Mouse (Mus musculus) embryonic facial prominence, embryonic 13.5 days (tissue): Measurements from ENCODE around the gene Gpatch8. TPM values are rescaled to one million over a fixed set of nuclear protein-coding genes. Genes with fewer than 3 reads are reported as not detected.
A peak's percentile ranks its signal among the peaks of the same experiment; 100 is the strongest.

Experiments used
- ATAC-seq: fragments of 200-750 bp; cut with Nextera tagmentation; 2 replicates; pipeline ENCODE4 v1.8.0; 2017; ENCODE audit warnings: low read depth; ENCODE audit not compliant: insufficient number of reproducible peaks, insufficient read depth, low FRiP score, low TSS enrichment
- H3K27ac ChIP-seq: fragments of 300-500 bp; sonication (generic); 2 replicates; pipeline ENCODE4 v1.5.1; 2015; ENCODE audit warnings: moderate library complexity, mild to moderate bottlenecking, inconsistent platforms
- H3K27me3 ChIP-seq: fragments of 300-500 bp; sonication (generic); 2 replicates; pipeline ENCODE4 v1.6.1; 2015; ENCODE audit warnings: mild to moderate bottlenecking, inconsistent platforms
- H3K36me3 ChIP-seq: fragments of 300-500 bp; sonication (generic); 2 replicates; pipeline ENCODE4 v1.6.1; 2015; ENCODE audit warnings: mild to moderate bottlenecking, inconsistent platforms
- H3K4me1 ChIP-seq: fragments of 300-500 bp; sonication (generic); 2 replicates; pipeline ENCODE4 v1.6.1; 2015; ENCODE audit warnings: inconsistent platforms
- H3K4me2 ChIP-seq: fragments of 300-500 bp; sonication (generic); 2 replicates; pipeline ENCODE4 v1.6.1; 2015; ENCODE audit warnings: moderate library complexity, mild to moderate bottlenecking, inconsistent platforms
- H3K4me3 ChIP-seq: fragments of 300-500 bp; sonication (generic); 2 replicates; pipeline ENCODE4 v1.5.1; 2015; ENCODE audit warnings: mild to moderate bottlenecking, inconsistent platforms
- H3K9ac ChIP-seq: fragments of 300-500 bp; sonication (generic); 2 replicates; pipeline ENCODE4 v1.6.1; 2015; ENCODE audit warnings: mild to moderate bottlenecking, inconsistent platforms
- H3K9me3 ChIP-seq: fragments of 300-500 bp; sonication (generic); 2 replicates; pipeline ENCODE4 v1.6.1; 2016; ENCODE audit warnings: inconsistent platforms
- WGBS: fragments of 180-500 bp; shearing (Covaris S2); methylation state at CpG from one replicate; pipeline ENCODE4 v1.1.7; 2015; ENCODE audit warnings: mixed read lengths; 5-methylcytosine and 5-hydroxymethylcytosine counted together
- polyA plus RNA-seq: library from polyadenylated mRNA; unstranded; fragments of >200 nt; fragmentation: Nextera tagmentation; extraction: Ambion mirVana; gene quantifications from 2 replicates; pipeline ENCODE4 v1.2.1, GENCODE M21; 2015

Gpatch8 gene
- 84.0 and 84.7 TPM in 2 replicates for polyA plus RNA-seq

DNA sequence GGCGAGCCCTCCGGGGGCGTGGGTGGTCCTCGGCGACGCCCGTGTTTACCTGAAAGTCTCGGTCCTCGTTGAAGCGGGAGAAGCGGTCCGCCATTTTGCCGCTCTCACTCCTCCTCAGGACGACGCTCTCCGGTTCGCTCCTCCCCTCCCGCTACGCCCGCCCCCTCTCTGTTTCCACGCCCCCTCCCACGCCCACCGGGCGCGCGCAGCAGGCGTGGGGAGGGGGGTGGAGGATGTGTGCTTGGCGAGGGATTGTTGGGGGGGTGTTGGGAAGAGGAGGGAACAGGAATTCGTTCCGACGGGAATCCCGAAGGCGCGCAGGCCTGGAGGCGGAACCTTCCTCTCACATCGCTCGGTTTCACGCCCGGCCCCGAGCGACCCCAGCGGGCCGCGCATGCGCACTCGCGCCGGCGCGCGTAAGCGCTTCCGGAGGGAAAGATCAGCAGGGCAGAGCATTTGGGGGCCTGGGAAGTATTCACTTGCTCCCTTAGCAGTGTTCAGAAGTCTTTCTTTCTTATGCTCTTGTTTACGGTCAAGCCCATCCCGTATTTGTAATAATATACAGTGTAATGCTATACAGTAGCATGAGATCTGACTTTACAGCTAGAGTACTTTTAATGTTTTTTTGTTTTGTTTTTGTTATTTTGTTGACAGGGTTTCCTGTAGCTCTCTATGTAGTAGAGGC is at the start of gene Gpatch8:
Gpatch8 (minus strand) TSS at position 362 of the 685 bp plus-strand sequence.
- H3K27ac ChIP-seq = peak within 1 kb of the TSS; percentile 94
- H3K9me3 ChIP-seq = no peaks in the 10 kb centered on the region
- ATAC-seq = peak; percentile 97

DNA sequence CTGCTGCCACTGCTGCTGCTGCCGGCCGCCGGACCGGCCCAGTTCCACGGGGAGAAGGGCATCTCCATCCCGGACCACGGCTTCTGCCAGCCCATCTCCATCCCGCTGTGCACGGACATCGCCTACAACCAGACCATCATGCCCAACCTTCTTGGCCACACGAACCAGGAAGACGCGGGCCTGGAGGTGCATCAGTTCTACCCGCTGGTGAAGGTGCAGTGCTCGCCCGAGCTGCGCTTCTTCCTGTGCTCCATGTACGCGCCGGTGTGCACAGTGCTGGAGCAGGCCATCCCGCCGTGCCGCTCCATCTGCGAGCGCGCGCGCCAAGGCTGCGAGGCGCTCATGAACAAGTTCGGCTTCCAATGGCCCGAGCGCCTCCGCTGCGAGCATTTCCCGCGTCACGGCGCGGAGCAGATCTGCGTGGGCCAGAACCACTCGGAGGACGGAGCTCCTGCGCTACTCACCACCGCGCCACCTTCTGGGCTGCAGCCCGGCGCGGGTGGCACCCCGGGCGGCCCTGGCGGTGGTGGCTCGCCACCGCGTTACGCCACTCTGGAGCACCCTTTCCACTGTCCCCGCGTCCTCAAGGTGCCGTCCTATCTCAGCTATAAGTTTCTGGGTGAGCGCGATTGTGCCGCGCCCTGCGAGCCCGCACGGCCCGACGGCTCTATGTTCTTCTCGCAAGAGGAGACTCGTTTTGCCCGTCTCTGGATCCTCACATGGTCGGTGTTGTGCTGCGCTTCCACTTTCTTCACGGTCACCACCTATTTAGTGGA is 48.8 kb upstream of the Gpatch8 start:
- Histone ChIP-seq H3K9me3 (no peaks in the 10 kb centered on the region), H3K9ac (peak overlapping the region; percentile 100), H3K27me3 (no peaks in the 10 kb centered on the region), H3K36me3 (peaks cover 17% of the 10 kb centered on the region), H3K4me2 (peak overlapping the region; percentile 78), H3K4me1 (peaks cover 37% of the 10 kb centered on the region), H3K4me3 (peak overlapping the region; percentile 95), H3K27ac (peak overlapping the region; percentile 100)
- peak; percentile 27; the same call in 1 of the 2 replicates for ATAC-seq
- WGBS = under 1% methylated on average over 74 of the region's 74 CpGs

More for the DNA sequence above, at the start of gene Gpatch8:
- H3K4me1 ChIP-seq = peaks cover 28% of the 10 kb centered on the region
- H3K27me3 ChIP-seq = no peaks in the 10 kb centered on the region
- under 1% methylated on average over 48 of the region's 55 CpGs for WGBS
- peak within 1 kb of the TSS; percentile 100 for H3K4me3 ChIP-seq
- peaks cover 5% of the 10 kb centered on the region; the same call in 1 of the 2 replicates for H3K36me3 ChIP-seq
- H3K4me2 ChIP-seq = peak within 1 kb of the TSS; percentile 64
- H3K9ac ChIP-seq = peak within 1 kb of the TSS; percentile 99

DNA sequence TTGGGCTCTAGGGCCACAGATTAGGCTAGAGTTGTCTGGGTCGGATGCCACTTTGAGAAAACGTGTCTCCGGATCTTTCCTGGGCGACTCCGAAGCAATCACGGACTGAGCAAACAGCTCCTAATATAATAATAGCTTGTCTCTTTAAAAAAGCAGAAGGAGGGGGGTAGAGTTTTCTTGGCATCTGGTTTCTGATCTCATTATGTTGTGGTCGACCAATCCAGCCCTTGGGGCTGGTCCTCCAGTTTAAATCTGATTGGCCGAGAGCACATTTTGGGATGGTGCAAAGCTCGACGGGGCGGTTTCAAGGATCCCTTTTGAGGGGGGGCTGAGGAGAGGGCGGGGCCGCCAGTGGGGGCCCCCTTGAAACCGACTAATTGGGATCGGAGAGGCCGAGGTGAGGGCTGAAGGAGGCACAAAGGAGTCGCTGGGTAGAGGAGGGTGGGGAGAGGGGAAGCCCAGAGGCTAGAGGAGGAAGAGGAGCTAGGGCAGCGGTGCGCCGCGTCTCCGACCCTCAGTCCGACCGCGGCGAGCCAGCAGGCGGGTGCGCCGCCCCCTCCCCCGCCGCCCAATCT is 47.9 kb upstream of the Gpatch8 start, which contains the start of gene Fzd2:
Fzd2 (plus strand) TSS at position 387 of the 575 bp plus-strand sequence.
- peaks cover 28% of the 10 kb centered on the region for H3K4me1 ChIP-seq
- H3K4me2 ChIP-seq = peak within 1 kb of the TSS; percentile 78
- peak within 1 kb of the TSS; percentile 100 for H3K27ac ChIP-seq
- peaks cover 17% of the 10 kb centered on the region for H3K36me3 ChIP-seq
- peak; percentile 93 for ATAC-seq
- H3K4me3 ChIP-seq = peak within 1 kb of the TSS; percentile 95
- 0% methylated on average over 31 of the region's 31 CpGs for WGBS
- H3K9me3 ChIP-seq = no peaks in the 10 kb centered on the region
- H3K9ac ChIP-seq = peak within 1 kb of the TSS; percentile 100
- no peaks in the 10 kb centered on the region for H3K27me3 ChIP-seq

DNA sequence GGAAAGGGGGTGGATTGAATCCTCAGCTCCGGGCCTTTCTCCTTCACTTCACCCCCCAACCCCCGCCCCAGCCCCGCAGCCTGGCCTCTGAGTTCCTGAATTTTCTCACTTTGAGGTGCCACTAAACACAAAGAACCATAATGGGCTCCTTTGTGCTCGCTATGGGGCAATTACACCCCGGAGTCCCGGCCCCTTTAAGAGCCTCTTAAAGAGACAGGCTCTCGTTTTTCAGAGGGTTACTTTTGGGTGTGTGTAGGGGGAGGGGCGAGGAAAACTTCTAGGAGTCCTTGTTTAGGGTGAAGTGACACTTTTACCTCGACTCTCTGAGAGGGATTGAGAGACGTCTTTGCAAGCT is 47.3 kb upstream of the Gpatch8 start:
- Histone ChIP-seq H3K4me3 (peak overlapping the region; percentile 95), H3K9ac (peak overlapping the region; percentile 78), H3K4me2 (peak overlapping the region; percentile 78), H3K4me1 (peaks cover 22% of the 10 kb centered on the region), H3K36me3 (peaks cover 11% of the 10 kb centered on the region), H3K27me3 (no peaks in the 10 kb centered on the region), H3K27ac (peak overlapping the region; percentile 100), H3K9me3 (no peaks in the 10 kb centered on the region)
- ATAC-seq = 0 out of 2 replicates have a peak, but pooled peaks have one; percentile 11
- under 1% methylated on average over 10 of the region's 10 CpGs for WGBS

DNA sequence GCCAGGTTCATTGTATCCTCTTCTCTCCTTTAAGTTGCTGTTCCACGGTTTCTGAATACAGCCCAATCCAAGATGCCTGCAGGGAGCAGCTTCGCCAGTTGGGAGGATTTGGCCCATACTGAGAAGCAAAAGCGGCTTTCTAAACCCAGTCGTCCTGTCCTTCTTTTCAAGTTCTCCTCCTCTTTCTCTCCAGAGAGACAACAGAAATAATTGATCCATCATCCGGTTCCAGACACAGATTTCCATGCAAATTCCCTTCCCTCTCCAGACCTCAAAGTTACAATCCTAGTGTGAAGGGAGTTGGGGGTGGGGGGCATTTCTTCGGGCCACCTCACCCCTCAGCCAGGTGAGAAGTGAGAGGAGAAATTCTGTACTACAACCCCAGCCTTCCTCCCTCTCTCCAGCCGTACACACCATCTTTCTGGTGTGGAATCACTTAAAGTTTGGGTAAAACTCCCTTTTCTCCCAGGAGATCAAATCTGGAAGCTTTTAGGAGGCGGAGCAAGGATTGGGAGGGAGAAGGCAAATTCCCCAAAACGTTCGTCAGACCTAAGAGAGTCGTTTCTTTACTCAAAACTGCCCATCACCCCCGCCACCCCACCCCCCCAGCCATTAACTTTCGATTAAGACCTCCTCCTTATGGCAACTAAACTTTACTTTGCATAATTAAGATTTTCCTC is 46.8 kb upstream of the Gpatch8 start:
- Histone ChIP-seq H3K9me3 (no peaks in the 10 kb centered on the region), H3K36me3 (peaks cover 9% of the 10 kb centered on the region), H3K4me1 (peaks cover 18% of the 10 kb centered on the region), H3K27ac (peak overlapping the region; percentile 100), H3K4me2 (peak overlapping the region; percentile 78), H3K27me3 (no peaks in the 10 kb centered on the region), H3K4me3 (peak overlapping the region; percentile 95), H3K9ac (peak overlapping the region; percentile 78)
- WGBS = under 1% methylated on average over 13 of the region's 13 CpGs
- ATAC-seq = no peak

DNA sequence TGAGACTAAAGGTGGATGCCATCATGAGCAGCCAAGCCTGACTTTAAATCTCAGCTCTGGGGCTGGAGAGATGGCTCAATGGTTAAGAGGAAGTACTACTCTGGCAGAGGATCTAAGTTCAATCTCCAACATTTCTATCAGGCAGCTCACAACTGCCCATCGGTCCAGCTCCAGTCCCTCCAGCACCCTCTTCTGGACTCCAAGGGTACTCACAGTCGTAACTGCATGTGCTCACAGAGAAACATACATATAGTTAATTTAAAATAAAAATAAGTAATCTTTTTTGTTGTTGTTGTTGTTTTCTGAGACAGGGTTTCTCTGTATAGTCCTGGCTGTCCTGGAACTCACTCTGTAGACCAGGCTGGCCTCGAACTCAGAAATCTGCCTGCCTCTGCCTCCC is 43.7 kb upstream of the Gpatch8 start:
- no peak for ATAC-seq

DNA sequence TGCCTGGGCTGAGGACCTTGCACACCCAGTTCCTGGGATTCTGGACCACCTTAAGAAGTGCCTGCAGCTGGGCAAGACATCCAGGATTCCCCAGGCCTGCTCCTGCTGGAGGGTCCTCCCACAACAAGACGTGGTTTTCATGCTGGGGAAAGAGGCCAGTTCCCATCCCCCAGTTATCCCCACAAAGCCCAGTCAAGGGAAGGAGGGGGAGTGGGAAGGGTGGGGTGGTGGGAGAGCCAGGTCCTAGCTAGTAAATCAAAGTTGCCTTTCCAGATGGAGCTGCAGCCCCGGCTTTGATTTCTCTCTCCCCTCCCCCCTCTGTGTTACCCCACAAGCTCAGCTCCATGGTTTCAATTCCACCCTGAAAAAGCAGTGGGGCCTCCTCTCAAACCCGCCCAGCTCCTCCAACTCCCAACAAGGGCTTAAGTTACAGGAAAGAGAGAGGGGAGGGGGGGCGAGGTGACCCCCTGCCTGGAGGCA is 39.2 kb upstream of the Gpatch8 start:
- Histone ChIP-seq H3K9ac (peak overlapping the region; percentile 12), H3K9me3 (no peaks in the 10 kb centered on the region), H3K27ac (peak overlapping the region; percentile 98), H3K36me3 (no peaks in the 10 kb centered on the region), H3K27me3 (no peaks in the 10 kb centered on the region), H3K4me3 (peak overlapping the region; percentile 5; the same call in 1 of the 2 replicates), H3K4me1 (peaks cover 26% of the 10 kb centered on the region), H3K4me2 (peak overlapping the region; percentile 50)
- 1% methylated on average over 4 of the region's 4 CpGs for WGBS
- peak; percentile 88 for ATAC-seq

More for the DNA sequence above, 43.7 kb upstream of the Gpatch8 start:
- Histone ChIP-seq H3K36me3 (no peaks in the 10 kb centered on the region), H3K4me2 (no peak overlapping the region), H3K9me3 (no peaks in the 10 kb centered on the region), H3K9ac (no peak overlapping the region), H3K4me1 (peaks cover 37% of the 10 kb centered on the region), H3K27ac (no peak overlapping the region), H3K27me3 (no peaks in the 10 kb centered on the region), H3K4me3 (no peak overlapping the region)
- 90% methylated on average over 3 of the region's 3 CpGs for WGBS

DNA sequence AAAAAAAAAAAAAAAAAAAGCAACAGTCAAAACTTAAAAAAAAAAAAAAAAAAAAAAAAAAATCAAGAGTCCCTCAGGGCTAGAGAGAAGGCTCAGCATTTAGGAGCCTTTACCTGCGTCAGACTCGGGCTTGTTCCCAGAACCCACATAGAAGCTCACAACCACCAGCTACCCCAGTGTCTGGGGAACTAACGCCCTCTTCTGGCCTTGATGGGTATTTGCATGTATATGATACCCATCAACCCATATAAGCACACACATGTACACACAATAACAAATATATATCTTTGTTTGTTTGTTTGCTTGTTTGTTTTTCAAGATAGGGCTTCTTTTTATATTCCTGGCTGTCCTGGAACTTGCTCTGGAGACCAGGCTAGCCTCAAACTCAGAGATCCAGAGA is 31.4 kb upstream of the Gpatch8 start:
- no peaks in the 10 kb centered on the region for H3K36me3 ChIP-seq
- peaks cover 6% of the 10 kb centered on the region for H3K4me1 ChIP-seq
- no peaks in the 10 kb centered on the region for H3K27me3 ChIP-seq
- WGBS = 67% methylated on average over 3 of the region's 3 CpGs
- H3K9ac ChIP-seq = no peak overlapping the region
- H3K4me3 ChIP-seq = no peak overlapping the region
- H3K4me2 ChIP-seq = no peak overlapping the region
- ATAC-seq = no peak
- H3K27ac ChIP-seq = no peak overlapping the region
- H3K9me3 ChIP-seq = peaks cover 6% of the 10 kb centered on the region; the same call in 1 of the 2 replicates

DNA sequence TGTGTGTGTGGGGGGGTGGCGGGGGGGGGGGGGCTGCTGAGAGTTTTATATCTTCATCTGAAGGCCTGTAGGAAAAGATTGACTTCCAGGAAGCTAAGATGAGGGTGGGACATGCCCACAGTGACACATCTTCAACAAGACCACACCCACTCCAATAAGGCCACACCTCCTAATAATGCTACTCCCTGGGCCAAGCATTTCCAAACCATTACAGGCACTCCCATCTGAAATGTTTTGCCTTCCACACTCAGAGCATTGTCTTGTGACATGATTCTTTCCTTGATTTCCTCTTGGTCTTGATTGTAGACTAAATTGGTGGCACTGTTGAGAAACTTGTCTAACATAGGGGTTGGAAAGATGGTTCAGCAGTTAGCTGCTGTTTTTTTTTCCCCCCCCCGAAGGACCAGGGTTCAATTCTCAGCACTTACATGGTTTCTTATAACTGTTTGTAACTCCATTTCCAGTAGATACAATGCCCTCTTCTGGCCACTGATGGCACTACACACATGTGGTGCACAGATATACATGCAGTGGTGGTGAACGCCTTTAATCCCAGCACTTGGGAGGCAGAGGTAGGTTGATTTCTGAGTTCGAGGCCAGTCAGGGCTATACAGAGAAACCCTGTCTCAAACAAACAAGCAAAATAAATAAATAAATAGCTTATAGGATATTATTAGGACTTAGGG is 30.4 kb upstream of the Gpatch8 start:
- WGBS = 91% methylated on average over 4 of the region's 4 CpGs
- Histone ChIP-seq H3K27ac (no peak overlapping the region), H3K4me2 (no peak overlapping the region), H3K36me3 (no peaks in the 10 kb centered on the region), H3K9me3 (peaks cover 6% of the 10 kb centered on the region; the same call in 1 of the 2 replicates), H3K9ac (no peak overlapping the region), H3K27me3 (no peaks in the 10 kb centered on the region), H3K4me3 (no peak overlapping the region), H3K4me1 (peaks cover 15% of the 10 kb centered on the region)
- ATAC-seq = no peak

DNA sequence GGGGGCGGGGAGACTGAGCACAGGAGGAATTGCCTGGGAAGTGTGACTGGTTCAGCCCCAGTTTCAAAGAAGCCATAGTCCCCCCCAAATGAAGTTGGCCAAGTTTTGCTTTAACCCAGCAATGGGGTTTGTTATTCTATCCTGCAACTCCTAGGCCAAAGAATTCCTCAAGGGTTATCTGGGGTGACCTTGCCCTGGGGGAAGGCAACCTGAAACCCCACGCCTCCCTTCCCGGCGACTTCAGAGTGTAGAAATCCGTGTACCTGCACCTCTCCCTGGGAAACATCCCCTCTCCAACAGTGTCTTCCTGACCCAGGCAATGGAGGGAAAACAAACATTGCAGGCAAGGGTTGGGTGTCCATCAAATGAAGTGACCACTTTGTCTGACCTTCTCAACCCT is 26.5 kb upstream of the Gpatch8 start:
- Histone ChIP-seq H3K9ac (peak overlapping the region; percentile 52; the same call in 1 of the 2 replicates), H3K4me1 (peaks cover 45% of the 10 kb centered on the region), H3K27ac (peak overlapping the region; percentile 82), H3K4me2 (peak overlapping the region; percentile 43), H3K36me3 (no peaks in the 10 kb centered on the region), H3K4me3 (no peak overlapping the region), H3K27me3 (no peaks in the 10 kb centered on the region), H3K9me3 (peaks cover 6% of the 10 kb centered on the region; the same call in 1 of the 2 replicates)
- 12% methylated on average over 5 of the region's 5 CpGs for WGBS
- ATAC-seq = no peak
